Mouse (Mus musculus) cortical plate, adult 2 months (tissue): ENCODE data around the gene Myf6.

Experiments
- CTCF ChIP-seq: fragments of 200-500 bp; IDR thresholded peaks from 2 replicates; pipeline ENCODE4 v1.5.1; 2011; ENCODE audit warnings: mild to moderate bottlenecking, control low read depth, low read length; ENCODE audit not compliant: insufficient read depth; ENCODE audit errors: extremely low read depth
- POLR2A ChIP-seq: fragments of 200-500 bp; IDR thresholded peaks from 2 replicates; pipeline ENCODE4 v1.6.1; 2011; ENCODE audit warnings: mild to moderate bottlenecking, low read length, control low read depth; ENCODE audit not compliant: insufficient read depth; ENCODE audit errors: extremely low read depth

- TF ChIP-seq CTCF (no peak), POLR2A (no peak)
Observed at GRCm38 (mm10) chr10:107486770-107487169, 7.8 kb downstream of the Myf6 start.
